Mouse (Mus musculus) gastrocnemius, postnatal 36 days (tissue): ENCODE data around the gene Ash1l. TPM values are rescaled to one million over a fixed set of nuclear protein-coding genes. Genes with fewer than 3 reads are reported as not detected.

Experiments
- DNase-seq, 2 experiments: peaks; one replicate each; pipeline ENCODE4 v3.0.0; 2022
- intact Hi-C: fragments of 180-260 bp; cut with DNase I; formaldehyde crosslinking; loops from one replicate; pipeline ENCODE4 v1.15.1; 2025
- total RNA-seq, 2 experiments: library from RNA; stranded (reverse); gene quantifications; 2 replicates each; pipeline ENCODE4 v1.2.3; 2021

Ash1l gene
- total RNA-seq, 2 experiments from 2014 or later: 23.2 to 29.5 TPM

- DNase-seq: no peak
- intact Hi-C loops: no loop called here
These were observed 175.6 kb downstream of the Ash1l start for GRCm38 (mm10) chr3:89125981-89126380.

Other genes starting within 250 kb of the Ash1l start
- gene Rit1, start 233.8 kb upstream of the Ash1l start, total RNA-seq: 10 to 100 TPM; 16.5 to 20.5 TPM
- 1 to 10 TPM; 2.1 to 3.1 TPM for gene Syt11, start 175.5 kb upstream of the Ash1l start, total RNA-seq
- gene Gon4l, start 115.4 kb upstream of the Ash1l start, total RNA-seq: 10 to 100 TPM; 12.2 to 12.8 TPM
- 1 to 10 TPM; 7.6 to 7.9 TPM for gene Msto1, start 36.6 kb upstream of the Ash1l start, total RNA-seq
- 10 to 100 TPM; 62.4 to 76.1 TPM for gene Dap3, start 559 bp downstream of the Ash1l start, total RNA-seq
- 10 to 100 TPM; 14.8 to 15.7 TPM for gene Rusc1, start 142.7 kb downstream of the Ash1l start, total RNA-seq
- gene Gm43738, start 150.5 kb downstream of the Ash1l start, total RNA-seq: not detected
- 10 to 100 TPM; 23.2 to 27.5 TPM for gene Fdps, start 151.3 kb downstream of the Ash1l start, total RNA-seq
- gene Pklr, start 185.5 kb downstream of the Ash1l start, total RNA-seq: not detected
- under 1 TPM; 0.49 to 0.54 TPM for gene Hcn3, start 209.6 kb downstream of the Ash1l start, total RNA-seq
- gene Clk2, start 214.2 kb downstream of the Ash1l start, total RNA-seq: 10 to 100 TPM; 15.0 to 16.5 TPM
- 10 to 100 TPM; 33.8 to 36.0 TPM for gene Scamp3, start 226.9 kb downstream of the Ash1l start, total RNA-seq
- 10 to 100 TPM; 16.1 to 17.5 TPM for gene Fam189b, start 232.5 kb downstream of the Ash1l start, total RNA-seq